Mouse (Mus musculus): ENCODE data around the gene Gm11444.

DNA sequence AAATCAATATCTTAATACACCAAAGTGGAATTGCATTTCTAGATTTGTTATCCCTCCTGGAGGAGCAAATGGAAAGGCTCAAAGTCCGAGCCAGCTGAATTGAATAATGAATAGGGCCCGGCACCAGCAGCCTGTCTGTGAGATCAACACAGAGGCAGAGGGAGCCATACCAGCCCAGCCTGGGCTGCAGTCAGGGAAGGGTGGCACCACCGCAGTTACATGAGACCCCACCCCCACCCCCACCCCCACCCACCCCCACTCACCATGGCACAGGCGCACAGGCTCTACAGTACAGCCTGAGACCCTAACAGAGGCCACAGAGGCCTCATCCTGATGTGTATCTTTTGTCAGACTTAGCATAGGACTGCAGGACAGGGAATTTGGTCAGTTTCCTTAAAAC, 35.5 kb downstream of the Gm11444 start:
- TF ChIP-seq CTCF (IDR thresholded peaks at IDR 0.05; ENCODE audit: low read depth, low read length) (no peak), POLR2A (IDR thresholded peaks at IDR 0.05; ENCODE audit: insufficient read depth, low read length) (no peak)

All from ES-Bruce4 (cell line).